In the genomic region with DNA sequence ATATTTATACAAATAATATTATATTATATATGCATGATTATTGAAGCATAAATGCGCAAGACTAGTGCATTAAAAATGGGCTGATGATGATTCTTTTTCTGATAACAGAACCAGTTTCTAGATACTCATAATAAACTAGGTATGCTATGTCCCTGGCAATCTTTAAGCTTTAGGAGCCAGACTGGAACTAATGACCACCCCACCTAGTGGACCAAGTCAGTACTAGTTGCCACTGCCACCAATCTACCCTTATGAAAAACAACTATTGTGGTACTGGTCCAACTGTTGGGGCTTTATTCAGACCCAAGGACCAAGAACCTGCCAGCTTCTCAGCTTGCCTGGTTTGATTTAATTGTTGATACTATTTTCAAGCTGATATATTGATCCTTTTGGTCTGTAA, we compare ENCODE assay signal across 19 mouse cellular contexts.
DNase-seq lines count a peak whose midpoint lies in the region; ATAC-seq and TF ChIP-seq lines count a peak whose summit lies in the region.
"Had no signal": no experiment of that assay in that cellular context is flagged by ENCODE, and none has a peak within 500 bp of the region (broad histone marks: within the 10 kb centered on the region; RNA-seq: fewer than 3 reads in every experiment).

No protein-coding gene starts in this region.

- peak; percentile 25 for DNase-seq in kidney, postnatal 0 days (ENCODE audit: low spot score)
- DNase-seq in kidney, postnatal 14 days: no peak
- DNase-seq in 416B (ENCODE audit: low read depth): peak; percentile 52
- peak; percentile 5 for DNase-seq in ES-CJ7 (ENCODE audit: low read depth, low spot score)
- peak; percentile 27 for DNase-seq in embryo, embryonic 11 days
- no peak for DNase-seq in cerebellum, adult 2 months
- DNase-seq in midbrain, embryonic 14.5 days: no peak
- DNase-seq: adrenal gland, adult 8-10 months; cerebellum, postnatal 25 days; heart, adult 18-20 months; kidney, adult 9 months; liver, embryonic 13.5 days; lung, postnatal 36 days; spleen, adult 18-20 months; thymus, postnatal 25 days had no signal

- H3K9me3 ChIP-seq in kidney, postnatal 0 days (replicated peaks; ENCODE audit: low read length): no peaks in the 10 kb centered on the region
- no peaks in the 10 kb centered on the region for H3K9me3 ChIP-seq in midbrain, embryonic 14.5 days (ENCODE audit: control insufficient read depth, low read length)
- H3K9me3 ChIP-seq: forebrain, embryonic 15.5 days; heart, embryonic 15.5 days; limb, embryonic 10.5 days; liver, embryonic 13.5 days; stomach, embryonic 15.5 days had no signal

- no peaks in the 10 kb centered on the region for H3K36me3 ChIP-seq in kidney, postnatal 0 days (ENCODE audit: insufficient read depth, low read length)
- no peaks in the 10 kb centered on the region for H3K36me3 ChIP-seq in midbrain, embryonic 14.5 days (ENCODE audit: control insufficient read depth, insufficient read depth, low read length)
- H3K36me3 ChIP-seq: forebrain, embryonic 15.5 days; heart, embryonic 15.5 days; limb, embryonic 10.5 days; liver, embryonic 13.5 days; stomach, embryonic 15.5 days had no signal

- H3K4me3 ChIP-seq in kidney, postnatal 0 days (replicated peaks; ENCODE audit: low read depth, low read length): no peak overlapping the region
- H3K4me3 ChIP-seq in cerebellum, adult 2 months (replicated peaks; ENCODE audit: insufficient read depth, low read depth, low read length): no peak overlapping the region
- no peak overlapping the region for H3K4me3 ChIP-seq in midbrain, embryonic 14.5 days (replicated peaks; ENCODE audit: low read depth, low read length)
- H3K4me3 ChIP-seq: forebrain, embryonic 15.5 days; heart, embryonic 15.5 days; limb, embryonic 10.5 days; liver, embryonic 13.5 days; stomach, embryonic 15.5 days had no signal

- no peak overlapping the region for H3K9ac ChIP-seq in kidney, postnatal 0 days (ENCODE audit: low read depth, low read length)
- H3K9ac ChIP-seq in midbrain, embryonic 14.5 days (replicated peaks; ENCODE audit: low read length): no peak overlapping the region
- H3K9ac ChIP-seq: forebrain, embryonic 15.5 days; heart, embryonic 15.5 days; liver, embryonic 13.5 days; stomach, embryonic 15.5 days had no signal

- no peak overlapping the region for H3K4me2 ChIP-seq in kidney, postnatal 0 days (ENCODE audit: low read length)
- H3K4me2 ChIP-seq in midbrain, embryonic 14.5 days (ENCODE audit: low read length): no peak overlapping the region
- H3K4me2 ChIP-seq: forebrain, embryonic 15.5 days; heart, embryonic 15.5 days; liver, embryonic 13.5 days; stomach, embryonic 15.5 days had no signal

- no peak overlapping the region for H3K27ac ChIP-seq in kidney, postnatal 0 days
- no peak overlapping the region for H3K27ac ChIP-seq in cerebellum, adult 2 months (ENCODE audit: insufficient read depth, low read length)
- H3K27ac ChIP-seq in midbrain, embryonic 14.5 days (replicated peaks; ENCODE audit: low read depth, low read length): no peak overlapping the region
- H3K27ac ChIP-seq: forebrain, embryonic 15.5 days; heart, embryonic 15.5 days; limb, embryonic 10.5 days; liver, embryonic 13.5 days; stomach, embryonic 15.5 days had no signal

- no peak for TF ChIP-seq POLR2A in cerebellum, adult 2 months (IDR thresholded peaks at IDR 0.05; ENCODE audit: borderline replicate concordance, insufficient read depth, low read length)

- H3K27me3 ChIP-seq in kidney, postnatal 0 days (ENCODE audit: insufficient read depth, low read length): no peaks in the 10 kb centered on the region
- no peaks in the 10 kb centered on the region for H3K27me3 ChIP-seq in cerebellum, adult 2 months (ENCODE audit: control insufficient read depth, insufficient read depth, low read length)
- H3K27me3 ChIP-seq in midbrain, embryonic 14.5 days (ENCODE audit: control insufficient read depth, insufficient read depth, low read length): no peaks in the 10 kb centered on the region
- H3K27me3 ChIP-seq: forebrain, embryonic 15.5 days; heart, embryonic 15.5 days; liver, embryonic 13.5 days; stomach, embryonic 15.5 days had no signal

- no peak for ATAC-seq in kidney, postnatal 0 days (replicated peaks; ENCODE audit: low FRiP score, low read depth)
- no peak for ATAC-seq in midbrain, embryonic 14.5 days (ENCODE audit: low FRiP score, low TSS enrichment)
- ATAC-seq: forebrain, embryonic 15.5 days had no signal

- WGBS in kidney, postnatal 0 days: 86% methylated on average over 1 of the region's 1 CpGs
- WGBS in cerebellum, adult 2 months: 95% methylated on average over 1 of the region's 1 CpGs
- 94% methylated on average over 1 of the region's 1 CpGs for WGBS in midbrain, embryonic 14.5 days

- peak; percentile 54 for TF ChIP-seq CTCF in kidney, postnatal 0 days (IDR thresholded peaks at IDR 0.05; ENCODE audit: low read depth)
- TF ChIP-seq CTCF in cerebellum, adult 2 months (IDR thresholded peaks at IDR 0.05; ENCODE audit: borderline replicate concordance, insufficient read depth, low read depth, low read length): no peak

- no peaks in the 10 kb centered on the region for H3K4me1 ChIP-seq in kidney, postnatal 0 days (replicated peaks; ENCODE audit: insufficient read depth, low read length)
- H3K4me1 ChIP-seq in cerebellum, adult 2 months (ENCODE audit: control insufficient read depth, insufficient read depth, low read length): no peaks in the 10 kb centered on the region
- H3K4me1 ChIP-seq in midbrain, embryonic 14.5 days (ENCODE audit: control insufficient read depth, insufficient read depth, low read length): no peaks in the 10 kb centered on the region
- H3K4me1 ChIP-seq: forebrain, embryonic 15.5 days; heart, embryonic 15.5 days; limb, embryonic 10.5 days; liver, embryonic 13.5 days; stomach, embryonic 15.5 days had no signal

Comparison
In these comparisons a context has a peak if more than half of its experiments do, and no peak if none do; other contexts are left out.
1. DNase-seq: peak in kidney, postnatal 0 days (single experiment), 416B (single experiment), ES-CJ7 (single experiment) and embryo, embryonic 11 days (single experiment); none in kidney, postnatal 14 days (single experiment), cerebellum, adult 2 months (0 of 2) and midbrain, embryonic 14.5 days (single experiment).